Mouse (Mus musculus) inflammation-experienced regulatory T-cells, adult 6 months (primary cell): ENCODE results near the gene Gm14525. TPM values are rescaled to one million over a fixed set of nuclear protein-coding genes. Genes with fewer than 3 reads are reported as not detected.
"Not testable (repeated sequence)": the region's sequence is repeated elsewhere in the genome, so short reads cannot be mapped to it uniquely, and the experiment has no call there.

Experiments
- ATAC-seq: one replicate; pipeline ENCODE4 v1.8.0; 2017
- polyA plus RNA-seq, 3 experiments: library from polyadenylated mRNA; unstranded; fragments of 100-300 nt; shearing (Covaris generic); gene quantifications; one replicate each; pipeline ENCODE4 v1.2.1; 2017

Gene Gm14525
- not detected for polyA plus RNA-seq

- ATAC-seq: not testable (repeated sequence)
Measured at GRCm38 (mm10) chrX:26702538-26702937, at the start of gene Gm14525. Gene Gm14525, minus strand, starts transcription at chrX:26702638.

Other genes with a start within 250 kb of the Gm14525 start
- gene Slx, start 157.1 kb downstream of the Gm14525 start, polyA plus RNA-seq: not detected
- not detected for gene Gm6121, start 233.1 kb upstream of the Gm14525 start, polyA plus RNA-seq